Mouse (Mus musculus): ENCODE measurements at regions not wholly inside any gene's neighbourhood (a gene's known extent, or its start where the extent isn't known, plus 50 kb on each side); places are given as distances from the start of the nearest gene placed in this dataset.

- TF ChIP-seq CTCF (IDR thresholded peaks at IDR 0.05; ENCODE audit: insufficient read depth, low read depth, low read length) (no peak), POLR2A (IDR thresholded peaks at IDR 0.05; ENCODE audit: insufficient read depth, low read depth, low read length) (no peak)
Measured at GRCm38 (mm10) chr3:7076850-7077249, 456.6 kb upstream of the 1700008P02Rik start.
